Mouse (Mus musculus): ENCODE measurements around the gene Sox1.

Gene Sox1

GRCm38 (mm10) chr8:12389116-12389471, 6.0 kb upstream of the Sox1 start:
- DNase-seq (ENCODE audit: low spot score in 2 of 2) = no peak

- DNase-seq (ENCODE audit: low spot score in 2 of 2) = no peak
Measured at GRCm38 (mm10) chr8:12389801-12390639, 5.1 kb upstream of the Sox1 start.

DNA sequence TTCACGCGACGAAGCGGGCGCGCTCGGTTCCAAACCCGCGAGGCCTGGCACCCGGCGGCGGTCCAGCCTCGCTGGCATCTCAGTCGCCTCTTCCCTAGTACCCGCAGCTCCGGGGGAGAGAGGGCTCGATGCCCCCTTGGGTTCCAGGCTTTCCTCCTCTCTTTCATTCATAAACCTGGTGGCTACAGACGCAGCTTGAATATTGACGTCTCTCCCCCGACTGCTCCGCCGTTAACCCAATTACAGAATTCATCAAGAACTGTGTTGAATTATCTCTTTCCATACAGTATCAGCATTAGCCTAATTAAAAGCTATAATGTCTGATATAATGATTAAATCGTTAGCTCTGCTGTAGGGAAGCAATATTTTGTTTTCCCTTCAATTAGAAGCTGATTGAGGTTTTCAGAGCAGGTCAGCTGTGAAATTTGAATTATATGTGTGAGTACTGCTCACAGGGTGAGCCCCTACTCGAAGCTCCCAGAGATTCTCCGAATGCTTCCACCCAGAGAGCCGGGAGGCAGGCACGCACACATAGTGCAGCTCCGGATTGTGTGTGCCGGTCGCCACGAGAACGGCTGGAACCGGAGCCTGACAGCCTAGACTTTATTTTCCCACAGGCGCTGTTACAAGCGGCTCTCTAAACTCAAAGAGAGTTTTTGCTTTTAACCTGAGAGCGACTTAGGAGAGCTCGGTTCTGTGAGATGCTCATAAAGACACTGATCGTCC, 4.3 kb upstream of the Sox1 start:
- DNase-seq (ENCODE audit: low spot score in 2 of 2) = no peak

DNA sequence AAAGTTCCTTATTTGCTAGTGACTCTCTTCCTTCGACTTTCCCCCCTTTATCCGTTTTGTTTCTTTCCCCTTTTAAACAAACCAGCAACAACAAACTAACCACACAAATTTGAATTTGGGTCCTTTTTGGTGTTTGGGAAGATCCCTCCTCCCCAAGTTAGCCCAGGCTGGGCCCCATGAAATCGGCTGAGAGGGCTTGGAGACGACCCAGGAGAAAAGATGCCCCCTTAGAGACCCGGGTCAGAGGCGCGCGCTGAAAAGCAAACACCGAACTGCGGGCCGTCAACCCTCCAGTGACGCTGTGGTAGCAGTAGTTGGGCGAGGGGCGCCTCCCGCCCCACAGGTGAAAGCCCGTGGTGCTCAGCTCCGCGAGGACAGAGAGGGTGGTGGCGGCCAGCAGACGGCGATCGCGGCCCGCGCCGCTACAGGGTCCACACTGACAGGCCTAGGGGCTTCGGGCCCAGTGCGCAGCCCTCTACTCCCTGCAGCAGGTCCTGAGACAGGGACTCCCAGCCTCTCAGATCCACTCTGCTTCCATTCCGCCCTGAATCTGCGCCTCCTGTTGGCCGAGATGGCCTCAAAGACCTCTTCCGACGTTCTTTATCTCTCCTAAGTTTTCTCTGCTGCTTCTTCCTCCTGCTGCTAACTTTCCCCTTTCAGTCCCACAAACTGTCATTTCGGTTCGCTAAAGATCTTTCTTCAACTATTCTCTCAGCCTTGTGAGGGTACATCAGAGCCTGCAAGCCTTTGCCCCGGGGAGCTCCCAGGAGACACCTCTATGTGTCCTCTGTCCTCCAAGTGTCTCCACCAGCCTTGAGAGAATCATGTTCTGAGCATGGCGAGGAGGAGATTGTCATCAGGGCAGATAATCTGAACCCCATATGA, 3.5 kb upstream of the Sox1 start:
- no peak for DNase-seq (ENCODE audit: low spot score in 2 of 2)

DNA sequence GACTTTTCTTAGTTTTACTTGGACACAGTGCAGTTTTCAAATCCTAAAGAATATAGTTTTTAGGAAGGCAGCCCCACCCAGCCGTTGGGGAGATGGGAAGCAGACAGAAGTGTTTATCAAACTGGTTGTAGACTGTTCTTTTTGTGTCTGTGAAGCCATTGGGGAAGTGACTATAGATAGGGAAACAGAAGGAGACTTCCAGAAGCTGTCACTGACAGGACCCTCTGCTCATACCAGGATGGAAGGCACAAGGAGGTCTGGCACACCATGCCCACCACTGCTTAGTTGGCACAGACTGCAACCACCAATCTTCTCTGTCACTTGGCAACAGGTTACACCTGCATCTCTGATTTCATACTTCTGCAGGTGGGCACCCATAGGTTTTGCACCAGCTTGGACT, 2.3 kb upstream of the Sox1 start:
- no peak for DNase-seq (ENCODE audit: low spot score in 2 of 2)

DNA sequence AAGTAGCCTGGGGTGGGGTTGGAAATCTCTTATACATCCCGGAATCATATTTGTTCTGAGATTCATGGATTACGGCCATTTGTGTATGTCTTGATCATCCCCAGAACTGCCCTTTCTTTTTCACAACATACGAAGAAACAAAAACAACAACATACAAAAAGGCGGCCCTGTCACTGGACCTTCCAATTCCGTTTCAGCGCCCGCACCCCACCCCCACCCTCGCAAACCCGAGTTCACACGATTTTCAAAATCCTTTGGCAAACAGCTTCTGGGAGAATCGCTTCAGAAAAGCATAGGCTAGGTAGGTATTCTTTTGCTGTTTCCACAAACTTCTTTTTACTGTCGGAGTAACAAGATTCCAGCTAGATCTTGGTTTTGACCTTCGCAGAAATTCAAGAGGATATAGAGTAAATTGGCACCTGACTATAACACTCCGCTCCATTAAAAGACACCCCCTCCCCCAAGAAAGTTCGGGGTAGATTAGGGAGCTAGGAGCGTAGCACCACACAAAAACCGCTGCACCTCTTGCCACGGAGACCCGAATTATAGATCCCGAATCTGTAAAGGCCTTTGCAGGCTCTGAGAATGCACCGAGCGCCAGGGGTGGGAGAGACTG, 602 bp upstream of the Sox1 start:
- no peak for DNase-seq (ENCODE audit: low spot score in 2 of 2)

GRCm38 (mm10) chr8:12396501-12397345, 1.6 kb downstream of the Sox1 start:
- no peak for DNase-seq (ENCODE audit: low spot score in 2 of 2)

DNA sequence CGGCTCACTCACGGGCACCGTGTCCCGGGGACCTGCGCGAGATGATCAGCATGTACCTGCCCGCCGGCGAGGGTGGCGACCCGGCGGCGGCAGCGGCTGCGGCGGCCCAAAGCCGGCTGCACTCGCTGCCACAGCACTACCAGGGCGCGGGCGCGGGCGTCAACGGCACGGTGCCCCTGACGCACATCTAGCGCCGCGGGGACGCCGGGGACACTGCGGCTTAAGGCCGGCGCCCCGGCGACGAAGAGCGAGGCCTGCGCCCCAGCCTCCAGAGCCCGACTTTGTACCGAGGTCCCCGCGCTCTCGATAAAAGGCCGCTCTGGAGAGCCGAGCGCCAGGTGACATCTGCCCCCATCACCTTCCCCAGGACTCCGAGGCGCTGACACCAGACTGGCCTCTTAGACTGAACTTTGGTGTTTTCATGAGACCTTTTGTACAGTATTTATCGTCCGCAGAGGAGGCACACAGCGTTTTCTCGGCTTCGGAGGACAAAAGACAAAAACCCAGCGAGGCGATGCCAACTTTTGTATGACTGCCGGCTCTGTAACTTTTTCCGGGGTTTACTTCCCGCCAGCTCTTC, 2.3 kb downstream of the Sox1 start:
- DNase-seq (ENCODE audit: low spot score in 2 of 2) = no peak

GRCm38 (mm10) chr8:12398011-12398945, 3.2 kb downstream of the Sox1 start:
- no peak for DNase-seq (ENCODE audit: low spot score in 2 of 2)

GRCm38 (mm10) chr8:12399421-12400205, 4.5 kb downstream of the Sox1 start:
- DNase-seq (ENCODE audit: low spot score in 2 of 2) = no peak

- no peak for DNase-seq (ENCODE audit: low spot score in 2 of 2)
Measured at GRCm38 (mm10) chr8:12400611-12401390, 5.7 kb downstream of the Sox1 start.

- no peak for DNase-seq (ENCODE audit: low spot score in 2 of 2)
Measured at GRCm38 (mm10) chr8:12401391-12402270, 6.5 kb downstream of the Sox1 start.

DNA sequence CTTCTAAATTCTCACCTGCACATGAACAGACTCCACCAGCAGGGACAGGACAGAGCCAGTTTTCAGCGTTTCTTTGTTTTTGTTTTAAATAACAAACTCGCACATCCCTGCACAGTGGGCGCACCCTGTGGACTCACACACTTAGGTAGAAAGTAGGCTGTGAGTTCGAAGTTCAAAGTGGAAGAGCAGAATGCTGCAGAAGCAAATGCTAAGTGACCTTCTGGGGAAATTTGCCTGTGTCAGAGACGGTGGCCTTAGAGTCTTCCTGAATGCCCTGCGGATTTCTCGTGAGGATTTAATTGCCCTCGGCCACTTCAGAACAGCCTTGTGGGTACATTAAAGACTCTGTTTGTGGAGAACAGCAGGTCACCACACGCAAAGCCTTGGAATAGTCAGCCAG, 7.6 kb downstream of the Sox1 start:
- no peak for DNase-seq (ENCODE audit: low spot score in 2 of 2)

DNA sequence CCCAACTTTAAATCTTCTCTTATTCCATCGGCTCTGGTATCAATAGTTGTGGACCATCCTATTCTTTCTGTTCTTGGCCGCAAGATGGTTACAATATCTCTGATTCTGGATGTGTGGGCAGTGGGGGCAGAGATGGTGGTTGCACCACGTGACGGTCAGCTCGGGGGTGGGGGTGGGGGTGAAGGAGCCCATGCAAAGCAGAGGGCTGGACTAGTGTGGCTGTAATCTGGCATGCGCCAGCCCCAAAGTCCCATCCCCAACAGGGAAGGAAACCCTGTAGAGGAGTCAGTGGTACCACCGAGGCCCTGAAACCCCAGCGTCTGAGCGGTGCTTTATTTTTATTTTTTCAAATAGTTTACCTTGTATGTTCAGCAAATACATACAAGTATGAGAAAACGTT, 12.9 kb downstream of the Sox1 start:
- no peak for DNase-seq (ENCODE audit: low spot score in 2 of 2)

DNA sequence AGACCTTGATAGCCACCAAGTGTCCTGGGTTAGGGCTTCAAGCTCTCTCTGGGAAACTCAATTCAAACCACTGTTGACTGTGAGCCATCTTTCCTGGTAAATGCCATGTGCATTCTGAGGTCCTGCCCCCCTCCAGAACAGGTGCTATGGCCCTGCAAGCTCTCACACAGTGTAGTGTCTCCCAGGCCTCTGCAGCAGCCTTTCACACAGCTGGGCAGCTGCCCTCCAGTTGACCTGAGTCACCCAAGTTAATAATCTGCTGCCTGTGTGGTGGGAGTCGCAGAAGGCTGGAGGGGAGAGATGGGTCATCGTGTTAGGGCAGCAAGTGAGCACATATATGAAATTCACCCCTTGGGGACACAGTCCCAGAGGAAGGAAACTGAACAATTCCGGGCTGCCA, 14.9 kb downstream of the Sox1 start:
- no peak for DNase-seq (ENCODE audit: low spot score in 2 of 2)

DNA sequence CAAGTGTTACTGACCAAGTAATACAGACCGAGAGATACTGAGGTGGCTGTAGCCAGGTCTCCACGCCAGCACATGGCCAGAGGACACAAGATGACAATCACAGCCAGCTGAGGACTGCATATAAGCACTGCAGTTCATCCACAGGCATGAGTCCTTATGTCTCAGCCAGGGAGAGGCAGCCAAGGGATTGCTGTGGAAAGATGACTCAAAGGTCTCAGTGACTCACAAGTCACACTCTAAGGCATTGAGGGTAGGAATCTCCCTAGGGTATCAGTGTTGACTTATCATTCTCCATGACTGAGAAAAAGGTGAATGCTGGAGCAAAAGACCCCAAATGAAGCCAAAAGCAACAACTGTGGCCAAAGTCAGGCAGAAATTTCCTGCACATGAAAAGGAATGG, 22.0 kb downstream of the Sox1 start:
- no peak for DNase-seq (ENCODE audit: low spot score in 2 of 2)

- no peak for DNase-seq (ENCODE audit: low spot score in 2 of 2)
Measured at GRCm38 (mm10) chr8:12420537-12420936, 25.4 kb downstream of the Sox1 start.

All from right cerebral cortex, postnatal 36 days (tissue).